Mouse (Mus musculus) limb, embryonic 14.5 days (tissue): Measurements from ENCODE around the gene Gopc. TPM values are rescaled to one million over a fixed set of nuclear protein-coding genes. Genes with fewer than 3 reads are reported as not detected.

ENCODE experiments used
- ATAC-seq: fragments of 200-750 bp; cut with Nextera tagmentation; 2 replicates; pipeline ENCODE4 v1.8.0; 2017; ENCODE audit warnings: low read depth, moderate number of reproducible peaks, moderate TSS enrichment; ENCODE audit not compliant: low FRiP score
- DNase-seq: peaks from one replicate; pipeline ENCODE4 v3.0.0-alpha.2; 2015; ENCODE audit warnings: low spot score
- H3K27ac ChIP-seq: fragments of 300-500 bp; sonication (generic); replicated peaks from 2 replicates; pipeline ENCODE4 v1.5.1; 2014; ENCODE audit warnings: low read depth, mild to moderate bottlenecking, low read length, moderate library complexity, mixed read lengths
- H3K27me3 ChIP-seq: fragments of 300-500 bp; sonication (generic); 2 replicates; pipeline ENCODE4 v1.6.1; 2014; ENCODE audit warnings: low read length, mixed read lengths; ENCODE audit not compliant: control insufficient read depth, insufficient read depth
- H3K36me3 ChIP-seq: fragments of 300-500 bp; sonication (generic); 2 replicates; pipeline ENCODE4 v1.6.1; 2014; ENCODE audit warnings: mild to moderate bottlenecking, low read length, moderate library complexity, mixed read lengths; ENCODE audit not compliant: control insufficient read depth, insufficient read depth
- H3K4me1 ChIP-seq: fragments of 300-500 bp; sonication (generic); 2 replicates; pipeline ENCODE4 v1.6.1; 2014; ENCODE audit warnings: antibody characterized with exemption, low read length, mixed read lengths; ENCODE audit not compliant: control insufficient read depth, insufficient read depth
- H3K4me2 ChIP-seq: fragments of 300-500 bp; sonication (generic); replicated peaks from 2 replicates; pipeline ENCODE4 v1.6.1; 2014; ENCODE audit warnings: low read depth, mild to moderate bottlenecking, low read length, moderate library complexity; ENCODE audit not compliant: severe bottlenecking
- H3K4me3 ChIP-seq: fragments of 300-500 bp; sonication (generic); replicated peaks from 2 replicates; pipeline ENCODE4 v1.5.1; 2014; ENCODE audit warnings: low read length
- H3K9ac ChIP-seq: fragments of 300-500 bp; sonication (generic); 2 replicates; pipeline ENCODE4 v1.6.1; 2014; ENCODE audit warnings: mild to moderate bottlenecking, low read depth, low read length, moderate library complexity; ENCODE audit not compliant: severe bottlenecking
- H3K9me3 ChIP-seq: fragments of 300-500 bp; sonication (generic); 2 replicates; pipeline ENCODE4 v1.6.1; 2016; ENCODE audit warnings: low read length; ENCODE audit not compliant: control insufficient read depth
- POLR2A ChIP-seq: fragments of 200-500 bp; IDR thresholded peaks from 2 replicates; pipeline ENCODE4 v1.8.0; 2012; ENCODE audit warnings: inconsistent platforms, mild to moderate bottlenecking, moderate library complexity, borderline replicate concordance; ENCODE audit not compliant: insufficient read depth, insufficient read length; ENCODE audit errors: extremely low read depth
- WGBS: fragments of 180-500 bp; shearing (Covaris S2); extraction: QIAGEN DNeasy Blood & Tissue Kit; methylation state at CpG from one replicate; pipeline ENCODE4 v1.1.7; 2014; 5-methylcytosine and 5-hydroxymethylcytosine counted together
- polyA plus RNA-seq, 2 experiments: library from polyadenylated mRNA; depleted of rRNA in 1 of 2; stranded (reverse) in 1 of 2; unstranded in 1 of 2; fragments of >200 nt; fragmentation: Nextera tagmentation in 1 of 2; extraction: Ambion mirVana in 1 of 2; gene quantifications; 2 replicates each; pipeline versions ENCODE4 v1.2.1 to v1.2.3; 2012 to 2014

The Gopc gene
- polyA plus RNA-seq, 2 experiments = 17.6 to 20.2 TPM

DNA sequence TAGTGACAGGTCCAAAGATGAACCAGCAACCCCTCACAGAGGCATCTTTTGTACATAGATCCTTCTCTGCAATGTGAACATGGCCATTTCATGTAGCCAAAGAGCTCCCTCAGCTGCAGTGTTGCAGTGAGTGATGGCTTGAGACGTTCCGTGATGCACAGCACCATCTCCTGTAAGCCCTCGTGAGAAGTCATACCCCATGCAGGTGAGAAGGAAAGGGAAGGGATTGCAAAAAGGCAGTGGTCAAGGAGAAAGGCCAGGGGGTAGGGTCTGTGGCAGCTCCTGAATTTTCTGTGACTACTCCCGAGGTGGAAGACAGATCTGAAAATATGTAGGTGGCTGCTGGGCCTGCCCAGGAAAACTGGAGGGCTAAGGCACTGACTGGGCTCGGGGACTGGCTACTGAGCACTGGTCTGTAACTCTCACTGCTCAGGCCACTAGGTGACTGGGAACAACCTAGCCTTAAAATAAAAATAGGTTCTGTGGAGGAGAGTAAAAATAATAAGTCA lies 7.1 kb upstream of the Gopc start, which contains the start of gene Nepn:
TSS of gene Nepn (plus strand) at position 51 of the 509 bp plus-strand sequence.
- Histone ChIP-seq H3K4me3 (no peak within 1 kb of the TSS), H3K9me3 (no peaks in the 10 kb centered on the region), H3K4me1 (no peaks in the 10 kb centered on the region), H3K27ac (0 out of 2 replicates have a peak within 1 kb of the TSS, but pooled peaks have one; percentile 13), H3K27me3 (no peaks in the 10 kb centered on the region), H3K36me3 (no peaks in the 10 kb centered on the region), H3K4me2 (no peak within 1 kb of the TSS), H3K9ac (0 out of 2 replicates have a peak within 1 kb of the TSS, but pooled peaks have one; percentile 28)
- TF ChIP-seq POLR2A = no peak
- DNase-seq = no peak
- no peak for ATAC-seq
- WGBS = 64% methylated on average over 5 of the region's 5 CpGs

DNA sequence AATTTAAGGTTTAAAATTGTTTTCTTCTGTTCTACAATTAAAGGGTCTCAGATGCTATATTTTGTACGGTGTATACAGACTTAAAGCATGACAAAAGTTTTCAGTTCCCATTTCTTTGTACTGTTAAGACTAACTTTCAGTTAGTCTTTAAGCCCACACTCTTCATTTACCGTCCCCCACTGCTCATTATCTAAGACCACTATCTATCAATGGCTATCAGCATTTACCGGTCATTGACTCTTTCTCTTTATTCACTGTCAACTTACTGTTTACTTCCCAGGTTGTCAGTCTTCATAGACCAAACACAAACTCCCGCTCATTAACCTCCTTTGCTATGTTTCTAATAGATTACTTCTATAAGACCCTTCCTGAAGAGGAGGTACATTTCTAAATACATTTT lies 5.3 kb upstream of the Gopc start:
- TF ChIP-seq POLR2A = no peak
- Histone ChIP-seq H3K9me3 (no peaks in the 10 kb centered on the region), H3K27ac (no peak overlapping the region), H3K9ac (no peak overlapping the region), H3K4me2 (no peak overlapping the region), H3K36me3 (no peaks in the 10 kb centered on the region), H3K4me3 (no peak overlapping the region), H3K4me1 (peaks cover 6% of the 10 kb centered on the region), H3K27me3 (no peaks in the 10 kb centered on the region)
- ATAC-seq (no peak), DNase-seq (no peak)
- WGBS = 75% methylated on average over 4 of the region's 4 CpGs

DNA sequence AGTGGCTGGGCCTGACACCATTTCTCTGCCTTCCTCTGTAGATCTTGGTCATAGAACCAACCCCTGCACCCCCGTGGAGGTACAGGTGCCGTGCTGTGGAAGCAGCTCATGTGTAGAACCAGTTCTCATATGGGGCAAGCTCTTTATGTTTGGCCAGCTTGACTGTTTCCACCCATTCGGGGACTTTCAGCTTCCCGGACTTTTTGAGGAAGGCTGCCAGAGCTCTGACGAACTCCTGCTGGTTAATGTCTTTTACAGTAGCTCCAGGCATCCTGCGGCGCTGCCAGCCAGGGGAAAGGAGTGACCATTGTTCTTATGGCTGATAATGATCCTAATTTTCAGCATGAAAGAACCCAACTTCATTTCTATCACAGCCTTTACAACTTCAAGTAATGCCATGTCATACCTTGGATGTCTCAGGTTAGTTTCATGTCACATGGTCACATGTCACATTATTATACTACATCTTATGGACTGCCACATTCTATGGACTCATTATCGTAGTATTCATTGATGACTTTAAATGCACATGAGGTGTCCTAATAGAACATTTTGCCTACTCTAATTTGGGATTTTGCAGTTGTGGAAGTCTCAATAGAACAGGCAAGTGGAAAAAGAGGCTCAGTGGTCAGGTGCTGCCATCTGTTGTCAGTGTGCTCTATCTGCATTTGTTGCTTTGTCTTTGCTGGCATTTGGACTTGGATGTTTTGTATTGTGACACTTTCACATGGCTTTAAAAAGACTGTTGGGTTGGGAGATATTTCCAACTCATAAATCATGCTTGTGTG lies 3.1 kb upstream of the Gopc start:
- no peak overlapping the region for H3K4me3 ChIP-seq
- H3K9ac ChIP-seq = no peak overlapping the region
- no peak for ATAC-seq
- no peak overlapping the region for H3K4me2 ChIP-seq
- H3K9me3 ChIP-seq = no peaks in the 10 kb centered on the region
- no peaks in the 10 kb centered on the region for H3K27me3 ChIP-seq
- H3K27ac ChIP-seq = no peak overlapping the region
- peak; percentile 85 for DNase-seq
- peaks cover 8% of the 10 kb centered on the region for H3K4me1 ChIP-seq
- TF ChIP-seq POLR2A = 0 out of 2 replicates have a peak, but pooled peaks have one; percentile 20
- no peaks in the 10 kb centered on the region for H3K36me3 ChIP-seq
- 43% methylated on average over 8 of the region's 8 CpGs for WGBS

DNA sequence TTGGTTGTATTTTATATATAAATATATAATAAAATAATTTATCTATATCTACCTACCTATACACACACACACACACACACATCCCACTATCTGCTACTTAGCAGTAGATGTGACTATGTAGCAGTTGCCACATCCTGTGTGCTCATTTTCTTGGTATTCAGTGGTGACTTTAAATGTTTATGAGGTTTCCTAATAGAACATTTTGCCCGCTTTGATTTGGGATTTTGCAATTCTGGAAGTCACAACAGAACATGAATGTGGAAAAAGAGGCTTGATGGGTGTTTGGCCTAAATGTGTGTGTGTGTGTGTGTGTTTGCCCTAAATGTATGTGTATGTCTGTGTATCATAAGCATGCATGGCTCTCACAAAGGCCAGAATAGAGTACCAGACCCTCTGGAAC lies 1.6 kb upstream of the Gopc start:
- H3K4me3 ChIP-seq = no peak overlapping the region
- DNase-seq (no peak), ATAC-seq (no peak)
- no peaks in the 10 kb centered on the region for H3K36me3 ChIP-seq
- H3K9ac ChIP-seq = no peak overlapping the region
- WGBS = 86% methylated on average over 1 of the region's 1 CpGs
- no peak overlapping the region for H3K4me2 ChIP-seq
- H3K27me3 ChIP-seq = no peaks in the 10 kb centered on the region
- peaks cover 8% of the 10 kb centered on the region for H3K4me1 ChIP-seq
- no peak overlapping the region for H3K27ac ChIP-seq
- H3K9me3 ChIP-seq = no peaks in the 10 kb centered on the region
- TF ChIP-seq POLR2A = no peak

DNA sequence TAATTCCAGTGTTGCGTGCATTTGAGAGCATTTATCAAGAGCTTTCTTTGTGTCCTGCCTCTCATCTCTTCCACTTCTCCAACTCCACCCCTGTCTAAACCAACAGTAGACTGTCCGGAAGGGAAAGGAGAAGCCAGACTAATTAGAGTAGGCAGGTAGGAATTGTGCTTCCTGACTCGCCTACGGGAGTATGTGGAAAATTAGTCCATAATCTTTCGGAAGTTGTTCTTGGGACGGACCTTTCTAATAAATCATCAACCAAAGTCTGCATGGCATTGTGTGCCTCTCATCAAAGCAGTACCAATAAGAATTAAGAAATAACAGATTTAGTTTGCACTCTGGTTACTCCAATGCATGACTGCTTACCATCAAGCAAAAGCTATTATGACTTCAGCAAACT lies 1.1 kb upstream of the Gopc start:
- 75% methylated on average over 6 of the region's 6 CpGs for WGBS
- peaks cover 8% of the 10 kb centered on the region for H3K4me1 ChIP-seq
- no peak for TF ChIP-seq POLR2A
- no peaks in the 10 kb centered on the region for H3K9me3 ChIP-seq
- peak overlapping the region; percentile 49 for H3K4me2 ChIP-seq
- H3K9ac ChIP-seq = peak overlapping the region; percentile 89; the same call in 1 of the 2 replicates
- no peak for ATAC-seq
- no peaks in the 10 kb centered on the region for H3K36me3 ChIP-seq
- DNase-seq = no peak
- H3K4me3 ChIP-seq = peak overlapping the region; percentile 81
- peak overlapping the region; percentile 94; the same call in 1 of the 2 replicates for H3K27ac ChIP-seq
- H3K27me3 ChIP-seq = no peaks in the 10 kb centered on the region
